Mouse (Mus musculus): ENCODE measurements around the gene Meaf6. TPM values are rescaled to one million over a fixed set of nuclear protein-coding genes. Genes with fewer than 3 reads are reported as not detected.

Gene Meaf6
- polyA plus RNA-seq, 1 experiment from 2014 or later: 31.6 TPM

GRCm38 (mm10) chr4:125078698-125079097 is 6.2 kb upstream of the Meaf6 start:
- H3K27me3 ChIP-seq (replicated peaks): no peaks in the 10 kb centered on the region
- H3K9me3 ChIP-seq (replicated peaks): no peaks in the 10 kb centered on the region
- 77% methylated on average over 2 of the region's 2 CpGs for WGBS (ENCODE audit: insufficient replicate concordance)
- H3K4me3 ChIP-seq: no peak overlapping the region
- peaks cover 69% of the 10 kb centered on the region for H3K36me3 ChIP-seq
- H3K4me1 ChIP-seq: peaks cover 10% of the 10 kb centered on the region
- no peak overlapping the region for H3K4me2 ChIP-seq
- H3K9ac ChIP-seq: no peak overlapping the region
- H3K27ac ChIP-seq: no peak overlapping the region
- no peak for ATAC-seq

- ATAC-seq: peak; percentile 95
- Histone ChIP-seq H3K4me2 (peak overlapping the region; percentile 76), H3K27me3 (replicated peaks) (no peaks in the 10 kb centered on the region), H3K27ac (peak overlapping the region; percentile 95), H3K4me1 (peaks cover 31% of the 10 kb centered on the region), H3K36me3 (peaks cover 56% of the 10 kb centered on the region), H3K9ac (peak overlapping the region; percentile 91), H3K4me3 (peak overlapping the region; percentile 88), H3K9me3 (replicated peaks) (no peaks in the 10 kb centered on the region)
- under 1% methylated on average over 45 of the region's 45 CpGs for WGBS (ENCODE audit: insufficient replicate concordance)
Observed at GRCm38 (mm10) chr4:125085346-125085841, 460 bp downstream of the Meaf6 start.

- Histone ChIP-seq H3K4me1 (no peaks in the 10 kb centered on the region), H3K36me3 (peaks cover 65% of the 10 kb centered on the region), H3K4me3 (no peak overlapping the region), H3K27me3 (replicated peaks) (no peaks in the 10 kb centered on the region), H3K9ac (no peak overlapping the region), H3K9me3 (replicated peaks) (no peaks in the 10 kb centered on the region), H3K4me2 (no peak overlapping the region), H3K27ac (no peak overlapping the region)
- ATAC-seq: no peak
- WGBS (ENCODE audit: insufficient replicate concordance): 74% methylated on average over 5 of the region's 5 CpGs
Observed at GRCm38 (mm10) chr4:125093031-125093430, 8.1 kb downstream of the Meaf6 start.

GRCm38 (mm10) chr4:125096066-125096465 is 11.1 kb downstream of the Meaf6 start:
- Histone ChIP-seq H3K4me2 (no peak overlapping the region), H3K4me3 (no peak overlapping the region), H3K27me3 (replicated peaks) (no peaks in the 10 kb centered on the region), H3K9ac (no peak overlapping the region), H3K9me3 (replicated peaks) (no peaks in the 10 kb centered on the region), H3K36me3 (peaks cover 46% of the 10 kb centered on the region), H3K4me1 (no peaks in the 10 kb centered on the region), H3K27ac (no peak overlapping the region)
- 80% methylated on average over 5 of the region's 5 CpGs for WGBS (ENCODE audit: insufficient replicate concordance)
- ATAC-seq: no peak

GRCm38 (mm10) chr4:125097412-125097811 is 12.5 kb downstream of the Meaf6 start:
- 70% methylated on average over 4 of the region's 4 CpGs for WGBS (ENCODE audit: insufficient replicate concordance)
- no peak overlapping the region for H3K27ac ChIP-seq
- no peaks in the 10 kb centered on the region for H3K4me1 ChIP-seq
- H3K4me3 ChIP-seq: no peak overlapping the region
- H3K36me3 ChIP-seq: peaks cover 42% of the 10 kb centered on the region
- H3K4me2 ChIP-seq: no peak overlapping the region
- H3K9me3 ChIP-seq (replicated peaks): no peaks in the 10 kb centered on the region
- H3K9ac ChIP-seq: no peak overlapping the region
- no peak for ATAC-seq
- no peaks in the 10 kb centered on the region for H3K27me3 ChIP-seq (replicated peaks)

GRCm38 (mm10) chr4:125099458-125099857 is 14.5 kb downstream of the Meaf6 start:
- no peaks in the 10 kb centered on the region for H3K9me3 ChIP-seq (replicated peaks)
- WGBS (ENCODE audit: insufficient replicate concordance): 6% methylated on average over 8 of the region's 8 CpGs
- no peak overlapping the region for H3K9ac ChIP-seq
- H3K27me3 ChIP-seq (replicated peaks): no peaks in the 10 kb centered on the region
- H3K4me1 ChIP-seq: no peaks in the 10 kb centered on the region
- H3K4me2 ChIP-seq: no peak overlapping the region
- H3K36me3 ChIP-seq: peaks cover 42% of the 10 kb centered on the region
- ATAC-seq: peak; percentile 52
- no peak overlapping the region for H3K27ac ChIP-seq
- no peak overlapping the region for H3K4me3 ChIP-seq

- 77% methylated on average over 13 of the region's 13 CpGs for WGBS (ENCODE audit: insufficient replicate concordance)
Observed at GRCm38 (mm10) chr4:125101334-125101733, 16.4 kb downstream of the Meaf6 start.

GRCm38 (mm10) chr4:125105354-125105753 is 20.4 kb downstream of the Meaf6 start:
- ATAC-seq: no peak
- Histone ChIP-seq H3K36me3 (peaks cover 73% of the 10 kb centered on the region), H3K27me3 (replicated peaks) (no peaks in the 10 kb centered on the region), H3K4me1 (no peaks in the 10 kb centered on the region), H3K4me3 (no peak overlapping the region), H3K9ac (no peak overlapping the region), H3K4me2 (no peak overlapping the region), H3K27ac (no peak overlapping the region), H3K9me3 (replicated peaks) (no peaks in the 10 kb centered on the region)
- WGBS (ENCODE audit: insufficient replicate concordance): 87% methylated on average over 9 of the region's 9 CpGs

More at GRCm38 (mm10) chr4:125101334-125101733, 16.4 kb downstream of the Meaf6 start:
- H3K36me3 ChIP-seq: peaks cover 56% of the 10 kb centered on the region
- H3K4me1 ChIP-seq: no peaks in the 10 kb centered on the region
- H3K27me3 ChIP-seq (replicated peaks): no peaks in the 10 kb centered on the region
- no peak overlapping the region for H3K27ac ChIP-seq
- H3K4me2 ChIP-seq: no peak overlapping the region
- H3K9ac ChIP-seq: no peak overlapping the region
- ATAC-seq: no peak
- H3K9me3 ChIP-seq (replicated peaks): no peaks in the 10 kb centered on the region
- no peak overlapping the region for H3K4me3 ChIP-seq

- H3K4me2 ChIP-seq: no peak overlapping the region
- H3K9me3 ChIP-seq (replicated peaks): no peaks in the 10 kb centered on the region
- no peak overlapping the region for H3K4me3 ChIP-seq
- ATAC-seq: peak; percentile 36; the same call in 1 of the 2 replicates
- H3K27ac ChIP-seq: peak overlapping the region; percentile 17; the same call in 1 of the 2 replicates
- H3K9ac ChIP-seq: no peak overlapping the region
- no peaks in the 10 kb centered on the region for H3K27me3 ChIP-seq (replicated peaks)
- 8% methylated on average over 6 of the region's 6 CpGs for WGBS (ENCODE audit: insufficient replicate concordance)
- peaks cover 55% of the 10 kb centered on the region for H3K4me1 ChIP-seq
- peaks cover 27% of the 10 kb centered on the region for H3K36me3 ChIP-seq
Observed at GRCm38 (mm10) chr4:125114638-125115037, 29.7 kb downstream of the Meaf6 start.

GRCm38 (mm10) chr4:125115081-125115480 is 30.1 kb downstream of the Meaf6 start:
- Histone ChIP-seq H3K4me2 (no peak overlapping the region), H3K9me3 (replicated peaks) (no peaks in the 10 kb centered on the region), H3K36me3 (peaks cover 27% of the 10 kb centered on the region), H3K4me3 (no peak overlapping the region), H3K4me1 (peaks cover 55% of the 10 kb centered on the region), H3K27ac (peak overlapping the region; percentile 17; the same call in 1 of the 2 replicates), H3K9ac (no peak overlapping the region), H3K27me3 (replicated peaks) (no peaks in the 10 kb centered on the region)
- ATAC-seq: no peak
- 69% methylated on average over 4 of the region's 4 CpGs for whole genome bisulfite sequencing (ENCODE audit: insufficient replicate concordance)

- no peak overlapping the region for H3K9ac ChIP-seq
- H3K36me3 ChIP-seq: peaks cover 27% of the 10 kb centered on the region
- 0 out of 2 replicates have a peak overlapping the region, but pooled peaks have one; percentile 24 for H3K27ac ChIP-seq
- WGBS (ENCODE audit: insufficient replicate concordance): 65% methylated on average over 6 of the region's 6 CpGs
- no peaks in the 10 kb centered on the region for H3K27me3 ChIP-seq (replicated peaks)
- no peaks in the 10 kb centered on the region for H3K9me3 ChIP-seq (replicated peaks)
- peaks cover 55% of the 10 kb centered on the region for H3K4me1 ChIP-seq
- ATAC-seq: no peak
- H3K4me2 ChIP-seq: no peak overlapping the region
- no peak overlapping the region for H3K4me3 ChIP-seq
Observed at GRCm38 (mm10) chr4:125115710-125116089, 30.8 kb downstream of the Meaf6 start.

GRCm38 (mm10) chr4:125116090-125116861 is 31.3 kb downstream of the Meaf6 start:
- Histone ChIP-seq H3K36me3 (peaks cover 26% of the 10 kb centered on the region), H3K4me2 (no peak overlapping the region), H3K27ac (peak overlapping the region; percentile 24; the same call in 1 of the 2 replicates), H3K4me1 (peaks cover 55% of the 10 kb centered on the region), H3K9ac (no peak overlapping the region), H3K27me3 (replicated peaks) (no peaks in the 10 kb centered on the region), H3K4me3 (no peak overlapping the region), H3K9me3 (replicated peaks) (no peaks in the 10 kb centered on the region)
- ATAC-seq: no peak
- WGBS (ENCODE audit: insufficient replicate concordance): 42% methylated on average over 9 of the region's 9 CpGs

All from liver, embryonic 12.5 days (tissue).